Mouse (Mus musculus) yolk sac, embryonic 10.5 days (tissue): ENCODE measurements around the gene Shmt2.
A peak's percentile ranks its signal among the peaks of the same experiment; 100 is the strongest.

Experiments used
- DNase-seq: peaks from one replicate; pipeline ENCODE4 v3.0.0-alpha.2; 2017; ENCODE audit warnings: low spot score

Shmt2 gene

DNA sequence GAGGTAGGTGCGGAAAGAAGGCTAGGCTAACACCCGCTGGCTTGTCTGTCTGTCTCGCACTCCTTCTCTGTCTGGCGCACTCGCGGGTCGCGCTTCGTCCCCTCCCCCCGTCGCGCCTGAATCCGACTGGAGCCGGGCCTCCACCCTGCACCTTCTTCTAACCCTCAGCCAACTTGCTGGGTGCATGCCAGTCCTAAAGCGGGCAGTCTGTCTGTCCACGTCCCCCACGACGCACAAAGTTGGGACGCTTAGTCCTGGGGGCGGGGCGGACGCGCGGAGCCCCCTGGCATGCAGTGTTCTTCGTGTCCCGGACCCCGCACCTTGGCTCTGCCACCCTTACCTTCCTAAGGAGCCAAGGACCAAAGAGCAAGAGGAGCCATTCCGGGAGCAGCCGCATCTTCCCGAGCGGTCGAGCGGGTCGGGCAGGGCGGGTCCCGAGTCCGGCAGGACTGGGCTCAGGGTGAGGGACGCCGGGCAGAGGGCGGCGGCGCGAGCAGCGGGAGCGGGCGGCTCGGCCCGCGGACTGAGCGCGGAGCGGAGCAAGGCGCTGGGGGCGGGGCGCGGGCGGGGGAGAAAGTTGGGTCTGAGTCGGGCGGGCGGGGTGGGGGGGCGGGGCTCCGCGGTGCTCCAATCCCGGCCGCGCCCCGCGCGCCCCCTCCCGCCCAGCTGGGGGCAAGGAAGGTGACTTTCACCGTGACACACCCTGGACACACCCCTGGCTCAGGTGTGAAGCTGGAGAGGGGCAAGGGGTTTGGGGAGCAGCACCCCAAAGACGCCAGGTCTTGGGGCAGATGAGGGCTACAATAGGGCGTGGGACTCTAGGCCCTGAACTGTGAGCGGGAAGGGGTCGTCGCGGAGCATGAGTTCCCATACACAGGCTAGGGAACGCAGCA is 12.0 kb upstream of the Shmt2 start, which contains the start of gene Nxph4:
Gene Nxph4 (minus strand): TSS at position 524 of the 893 bp plus-strand sequence.
- peak; percentile 42 for DNase-seq

DNA sequence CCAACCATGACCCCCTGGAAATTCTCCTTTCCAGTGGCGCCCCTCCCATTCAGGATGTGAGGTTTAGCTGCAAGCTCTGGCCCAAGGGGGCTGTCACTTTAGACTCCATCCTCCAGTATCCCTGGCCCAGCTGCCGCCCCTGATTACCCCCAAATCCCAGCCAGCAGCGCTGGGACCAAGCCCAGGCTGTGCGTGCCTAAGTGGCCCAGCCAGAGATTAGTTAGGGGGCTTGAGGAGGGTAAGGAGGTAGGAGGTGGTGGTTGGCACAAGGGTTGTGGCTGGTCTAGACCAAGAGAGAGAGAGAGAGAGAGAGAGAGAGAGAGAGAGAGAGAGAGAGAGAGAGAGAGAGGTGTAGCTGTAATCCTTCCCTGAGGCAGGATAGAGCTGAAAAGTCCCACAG is 9.3 kb upstream of the Shmt2 start:
- no peak for DNase-seq

DNA sequence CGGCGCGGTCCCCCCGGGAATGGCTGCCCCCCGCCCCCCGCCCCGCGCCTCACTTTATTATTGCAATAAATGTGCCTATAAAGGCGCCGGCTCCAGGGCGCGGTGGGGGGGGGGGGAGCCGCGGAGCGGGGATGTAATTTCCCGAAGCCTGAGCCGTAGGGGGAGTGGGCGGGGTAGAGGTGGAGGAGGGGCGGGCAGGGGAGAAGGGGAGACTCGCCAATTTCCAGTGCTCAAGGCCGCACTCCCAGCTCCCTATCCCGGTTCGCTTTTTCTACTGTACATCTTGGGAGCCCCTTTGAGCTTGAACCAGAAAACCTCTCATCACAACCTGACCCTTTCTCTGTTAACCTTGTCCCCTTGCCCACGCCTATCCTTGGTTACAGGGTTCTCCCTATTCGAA is 8.7 kb upstream of the Shmt2 start:
- DNase-seq = no peak

DNA sequence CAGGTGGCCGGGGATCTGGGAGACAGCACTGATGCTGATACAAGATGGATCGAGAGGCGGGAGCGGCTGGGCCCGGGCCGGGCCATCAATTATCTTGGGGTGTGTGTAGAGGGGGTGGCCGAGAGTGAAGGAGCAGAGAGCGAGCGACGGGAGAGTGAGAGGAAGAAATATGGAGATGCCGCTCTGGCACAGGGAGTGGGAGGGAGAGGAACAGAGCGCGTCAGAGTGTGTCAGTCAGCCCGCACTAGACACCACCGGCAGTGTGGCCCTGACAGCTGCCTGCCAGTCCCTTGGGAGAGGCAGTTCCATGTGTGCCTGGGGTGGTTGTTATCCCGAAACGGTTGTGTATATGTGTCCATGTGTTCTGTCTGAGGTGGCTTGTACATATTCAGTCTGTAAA is 5.2 kb upstream of the Shmt2 start:
- DNase-seq = no peak

DNA sequence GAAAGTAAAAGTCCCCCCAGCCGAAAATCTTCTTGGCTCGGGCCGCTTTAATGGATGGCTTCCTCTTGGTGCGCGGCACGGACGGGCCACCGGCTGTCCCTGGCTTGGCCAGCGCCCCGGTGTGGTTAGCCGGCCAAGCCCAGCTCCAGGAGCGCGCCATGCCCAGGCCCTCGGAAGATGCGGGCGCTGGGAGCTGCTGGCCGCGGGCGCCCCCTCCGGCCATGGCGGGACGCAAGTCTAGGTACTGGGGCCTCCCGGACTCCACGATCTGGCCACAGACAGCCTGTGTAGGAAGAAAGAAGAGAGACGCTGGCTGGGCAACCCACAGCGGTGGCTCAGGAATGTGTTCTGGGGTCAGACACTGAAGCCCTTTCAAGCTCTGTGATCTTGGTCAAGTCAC is 4.4 kb upstream of the Shmt2 start:
- DNase-seq = no peak

DNA sequence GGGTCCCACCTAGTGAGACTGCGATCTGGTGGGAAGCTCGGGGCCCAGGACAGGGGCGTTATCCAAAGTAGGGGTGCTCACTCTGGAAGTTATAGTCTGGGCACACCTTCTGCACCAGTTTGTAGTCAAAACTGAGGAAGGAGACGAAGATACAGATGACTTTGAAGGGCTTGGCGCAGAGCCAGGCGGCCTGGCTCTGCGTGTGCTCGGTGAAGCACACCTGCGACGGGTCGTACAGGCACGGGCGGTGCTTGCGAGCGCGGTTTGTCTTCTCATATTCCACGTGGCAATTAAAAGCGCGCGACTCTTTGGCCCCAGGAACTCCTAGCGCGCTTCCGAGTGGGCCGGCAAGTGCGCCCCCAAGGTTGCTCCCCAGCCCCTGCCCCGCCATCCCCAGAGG is 3.8 kb upstream of the Shmt2 start:
- DNase-seq = no peak

DNA sequence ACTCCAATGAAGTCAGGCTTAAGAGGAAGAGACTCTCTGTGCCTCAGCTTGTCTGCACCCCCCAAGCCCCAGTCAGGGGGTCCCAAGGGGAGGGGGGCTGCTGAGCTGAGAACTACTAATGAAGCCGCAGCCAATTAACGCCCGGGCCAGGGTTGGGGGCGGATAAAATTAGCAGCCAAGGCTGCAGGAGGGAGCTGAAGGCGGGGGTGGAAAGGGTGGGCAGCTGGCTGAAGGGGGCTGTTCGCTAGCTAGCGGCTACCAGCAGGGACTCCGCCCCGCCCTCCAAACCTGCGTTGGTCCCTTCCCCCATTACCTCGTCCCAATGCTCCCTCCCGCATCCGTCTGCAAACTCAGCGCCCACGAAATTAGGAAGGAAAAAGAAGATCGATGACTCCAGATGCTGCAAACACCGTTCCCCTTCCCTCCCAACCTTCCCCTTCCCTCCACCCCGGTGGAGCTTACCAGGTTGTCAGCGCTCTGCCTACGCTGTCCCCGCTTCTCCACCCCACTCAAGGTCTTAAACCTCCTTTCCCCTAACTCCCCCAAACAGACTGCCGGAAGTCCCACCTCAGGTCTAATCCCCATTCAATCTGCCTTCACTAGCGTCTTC is 2.5 kb upstream of the Shmt2 start:
- DNase-seq = no peak

DNA sequence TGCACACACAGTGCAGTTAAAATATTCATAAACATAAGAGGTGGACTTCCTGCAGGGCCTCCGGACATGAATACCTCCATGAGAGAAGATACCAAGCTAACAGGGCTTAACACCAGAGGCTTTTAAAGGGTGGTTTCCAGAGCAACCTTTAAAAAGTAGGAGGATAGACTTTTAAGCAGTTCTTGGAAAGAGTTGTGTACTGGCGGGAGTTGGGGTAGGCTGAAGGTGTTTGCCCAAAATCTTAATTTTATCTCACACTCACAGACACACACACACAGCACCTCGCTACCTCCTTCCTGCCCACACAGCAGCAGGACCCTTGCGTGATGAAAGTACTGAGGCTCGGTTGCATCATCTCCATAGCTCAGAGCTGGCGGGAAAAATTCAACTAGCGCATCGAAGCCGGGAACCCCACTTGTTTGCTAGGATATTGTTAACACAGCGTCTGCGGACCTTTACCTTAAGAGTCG is 598 bp downstream of the Shmt2 start:
- DNase-seq = peak; percentile 36

DNA sequence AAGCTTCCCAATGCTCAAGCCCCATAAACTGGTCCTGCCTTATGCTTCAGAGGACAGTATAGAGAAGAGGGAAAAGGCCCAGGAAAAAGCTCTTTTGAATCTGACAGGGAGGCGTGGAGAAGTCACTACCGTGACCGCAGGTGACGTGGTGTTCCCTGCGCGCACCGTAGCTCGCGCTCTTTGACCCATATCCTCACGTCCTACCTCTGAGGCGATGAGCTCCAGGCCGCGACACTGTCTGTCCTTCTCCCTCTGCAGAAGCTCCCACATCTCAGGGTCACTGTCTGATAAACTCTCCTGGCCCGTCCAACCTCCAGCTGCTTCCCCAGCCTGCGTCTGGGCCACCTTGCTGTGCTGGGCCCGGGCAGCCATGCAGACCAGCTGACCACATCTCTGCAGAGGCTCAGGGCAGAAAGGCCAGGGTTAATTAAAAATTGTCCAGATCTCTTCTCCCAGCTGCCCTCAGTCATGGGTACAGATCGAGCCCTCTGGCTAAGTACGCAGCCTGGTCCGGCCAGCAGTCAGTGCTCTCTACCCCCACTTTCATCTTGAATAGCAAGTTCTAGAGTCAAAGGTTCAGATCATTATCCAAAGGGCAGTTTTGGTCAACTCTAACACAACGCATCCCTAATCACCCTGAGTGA is 1.4 kb downstream of the Shmt2 start:
- DNase-seq = peak; percentile 50

DNA sequence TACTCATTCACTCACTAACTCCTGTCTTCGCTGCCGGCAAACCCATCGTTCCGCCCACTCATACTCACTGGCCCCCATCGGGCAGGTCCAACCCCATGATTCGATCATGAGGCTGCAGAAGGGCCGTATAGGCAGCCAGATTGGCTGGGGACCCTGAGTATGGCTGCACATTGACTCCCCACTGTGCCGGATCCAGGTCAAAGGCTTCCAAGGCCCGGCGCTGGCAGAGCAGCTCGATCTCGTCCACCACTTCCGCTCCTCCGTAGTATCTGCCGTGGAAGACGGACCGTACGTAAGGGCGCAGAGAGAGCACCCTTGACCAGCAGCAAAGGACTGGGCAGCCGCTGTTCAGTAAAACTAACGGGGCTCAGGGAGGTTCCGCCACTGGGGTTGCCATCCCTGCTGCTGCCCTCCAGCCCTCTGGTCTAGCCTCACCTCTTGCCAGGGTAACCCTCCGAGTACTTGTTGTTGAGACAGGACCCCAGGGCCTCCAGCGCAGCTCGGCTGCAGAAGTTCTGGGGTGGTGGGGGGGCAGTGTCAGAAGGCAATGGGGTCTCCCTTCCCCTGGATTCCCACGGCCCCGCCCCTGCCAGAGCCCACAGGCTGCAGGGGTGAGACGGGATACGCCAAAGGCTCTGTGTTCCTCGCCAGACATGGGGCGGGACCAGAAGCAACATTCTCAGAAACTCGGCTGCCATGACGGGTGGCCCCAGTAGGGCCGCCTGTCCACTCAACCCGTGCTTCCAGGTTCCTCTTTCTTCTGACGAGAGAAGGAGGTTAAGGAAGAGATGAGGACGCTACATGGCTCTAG is 2.1 kb downstream of the Shmt2 start:
- no peak for DNase-seq

DNA sequence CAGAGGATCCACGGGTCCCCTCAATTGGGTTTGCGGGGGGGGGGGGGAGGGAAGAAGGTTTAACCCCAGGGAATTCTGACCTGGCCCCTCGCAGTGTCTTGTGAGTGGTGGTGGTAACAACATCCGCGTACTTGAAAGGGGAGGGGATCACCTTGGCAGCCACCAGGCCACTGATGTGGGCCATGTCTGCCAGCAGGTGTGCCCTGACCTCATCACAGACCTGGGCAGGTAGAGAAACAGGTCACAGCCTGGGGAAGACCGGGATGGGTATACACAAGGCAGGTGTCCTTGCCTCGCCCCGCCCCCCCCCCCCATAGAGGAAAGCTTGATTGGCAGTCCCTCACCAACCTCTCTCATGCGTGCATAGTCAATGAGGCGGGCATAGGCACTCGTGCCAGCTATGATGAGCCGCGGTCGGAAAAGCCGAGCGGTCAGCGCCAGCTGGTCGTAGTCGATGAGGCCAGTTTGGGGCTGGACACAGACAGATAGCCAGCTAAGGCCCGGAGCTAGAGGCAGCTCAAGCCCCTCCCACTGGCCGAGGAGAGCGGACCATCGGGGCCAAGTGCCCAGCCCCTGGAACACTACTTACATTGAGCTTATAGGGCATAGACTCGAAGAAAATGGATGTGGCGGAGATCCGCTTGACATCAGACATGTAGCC is 3.1 kb downstream of the Shmt2 start:
- DNase-seq = no peak

DNA sequence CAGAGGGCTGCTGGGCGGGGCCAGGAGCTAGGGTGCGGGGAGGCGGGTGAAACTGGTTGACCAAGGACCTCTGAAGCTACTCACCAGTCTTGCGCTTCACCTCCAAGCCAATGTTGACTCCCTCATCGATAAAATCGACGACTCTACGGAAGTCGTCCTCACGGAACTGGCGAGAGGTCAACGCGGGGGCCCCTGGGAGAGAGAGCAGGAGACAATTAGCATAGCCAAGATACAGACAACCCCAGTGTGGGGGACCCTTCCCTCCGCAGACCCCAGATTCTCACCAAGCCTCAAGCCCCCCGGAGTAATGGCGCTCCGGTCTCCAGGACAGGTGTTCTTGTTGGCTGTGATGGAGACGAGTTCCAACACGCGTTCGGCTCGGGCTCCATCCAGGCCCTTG is 4.3 kb downstream of the Shmt2 start:
- no peak for DNase-seq

DNA sequence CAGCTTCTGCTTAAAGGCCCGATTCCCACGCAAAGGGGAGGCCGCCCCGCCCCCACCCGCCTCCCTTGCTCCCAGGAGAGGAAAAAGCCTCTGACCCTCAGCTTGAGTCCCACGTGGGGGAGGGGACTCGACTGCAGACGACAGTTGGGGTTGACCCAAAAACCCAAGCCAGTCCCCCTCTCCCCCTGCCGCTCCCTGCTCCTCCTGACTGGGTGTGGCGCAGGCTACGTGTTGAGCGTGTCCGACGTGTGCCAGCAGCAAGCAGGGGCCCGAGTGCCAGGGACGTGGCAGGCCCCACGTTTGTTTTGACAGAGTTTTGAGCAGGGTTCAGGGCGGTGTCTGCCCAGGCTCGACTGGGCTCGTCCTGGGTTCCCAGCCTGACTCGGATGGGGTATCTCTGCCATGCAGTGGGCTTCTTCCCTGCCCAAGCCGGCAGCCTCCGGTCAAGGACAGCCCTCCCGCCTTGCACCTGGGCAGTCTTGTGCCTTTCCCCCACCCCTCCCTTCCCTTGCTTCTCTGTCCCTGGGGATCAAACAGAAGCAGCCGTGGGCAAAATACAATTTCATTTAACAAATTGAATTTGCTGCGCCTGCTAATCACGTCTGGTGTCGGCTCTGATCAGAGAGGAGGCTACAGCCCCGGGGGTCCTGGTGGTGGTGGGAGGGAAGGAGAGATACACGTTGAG is 5.5 kb downstream of the Shmt2 start:
- DNase-seq = peak; percentile 40

DNA sequence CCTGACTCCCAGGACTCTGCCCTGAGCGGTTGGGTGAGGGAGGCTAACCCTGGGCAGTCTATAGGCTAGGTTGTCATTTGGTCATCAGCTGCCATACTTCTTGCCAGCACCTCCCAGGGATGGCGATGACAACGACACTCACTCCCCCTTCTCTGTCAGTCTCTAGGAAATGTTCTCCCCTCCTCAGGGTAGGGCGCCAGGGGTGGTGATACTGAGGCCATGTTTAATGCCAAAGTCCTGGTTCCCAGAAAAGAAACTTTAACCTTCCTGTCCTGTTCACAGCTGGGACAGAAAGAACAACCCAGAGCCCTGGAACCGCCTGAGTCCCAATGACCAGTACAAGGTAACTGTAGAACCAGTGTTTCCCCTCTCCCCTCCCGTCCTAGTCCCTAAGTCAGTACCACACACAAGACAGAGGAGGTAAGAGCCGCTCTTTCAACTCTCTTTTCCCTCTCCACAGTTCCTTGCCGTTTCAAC is 6.2 kb downstream of the Shmt2 start:
- DNase-seq = no peak

DNA sequence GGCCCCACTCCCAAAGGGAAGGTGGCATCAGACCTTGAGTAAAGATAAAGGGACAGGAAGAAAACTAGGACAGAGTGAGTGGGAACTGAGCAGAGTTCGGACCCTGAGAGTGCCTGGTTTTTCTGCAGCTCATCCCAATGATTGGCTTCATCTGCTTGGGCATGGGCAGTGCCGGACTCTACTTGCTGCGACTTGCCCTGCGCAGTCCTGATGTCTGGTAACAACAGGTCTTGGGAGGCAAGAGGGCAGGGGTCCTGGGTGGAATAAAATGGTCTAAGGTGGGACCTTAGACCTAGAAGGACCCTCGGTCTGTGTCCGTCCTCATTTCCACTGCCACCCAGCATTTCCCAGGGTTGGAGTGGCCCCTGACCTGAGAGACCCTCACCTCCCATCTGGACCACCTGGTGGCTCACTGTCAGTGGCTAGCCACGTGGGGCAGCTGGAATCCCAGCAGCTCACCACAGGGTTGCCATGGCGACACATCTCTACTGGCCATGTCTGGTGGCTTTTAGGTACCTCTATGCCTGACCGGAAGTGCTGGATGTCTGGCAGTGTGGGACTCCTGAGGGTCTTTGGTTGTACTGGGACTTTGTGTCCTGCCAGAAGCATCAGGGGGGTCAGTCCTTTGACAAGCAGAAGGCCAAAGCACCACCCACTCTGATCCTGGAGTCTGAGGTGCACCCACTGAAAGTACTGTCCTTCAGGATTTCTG is 6.8 kb downstream of the Shmt2 start:
- DNase-seq = no peak

DNA sequence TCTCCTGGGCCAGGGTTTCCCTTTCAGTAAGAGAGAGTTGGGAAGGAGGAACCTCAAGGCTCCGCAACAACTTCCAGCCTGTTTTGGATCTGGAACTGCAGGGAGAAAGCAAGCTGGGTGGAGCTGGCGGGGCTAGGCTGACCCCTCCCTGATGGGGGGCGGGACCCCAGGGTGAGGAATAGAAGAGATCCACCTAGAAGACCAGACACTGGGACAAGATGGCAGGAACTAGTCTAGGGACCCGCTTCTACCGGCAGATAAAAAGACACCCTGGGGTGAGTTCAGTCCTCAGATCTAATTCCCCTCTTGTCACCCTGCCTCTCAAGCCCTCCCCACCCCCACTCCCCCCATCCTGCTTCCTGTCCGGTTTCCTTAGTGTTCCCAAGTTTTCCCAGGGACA is 7.5 kb downstream of the Shmt2 start, which contains the start of gene Ndufa4l2:
Gene Ndufa4l2 (plus strand): TSS at position 204 of the 400 bp plus-strand sequence.
- DNase-seq = no peak

DNA sequence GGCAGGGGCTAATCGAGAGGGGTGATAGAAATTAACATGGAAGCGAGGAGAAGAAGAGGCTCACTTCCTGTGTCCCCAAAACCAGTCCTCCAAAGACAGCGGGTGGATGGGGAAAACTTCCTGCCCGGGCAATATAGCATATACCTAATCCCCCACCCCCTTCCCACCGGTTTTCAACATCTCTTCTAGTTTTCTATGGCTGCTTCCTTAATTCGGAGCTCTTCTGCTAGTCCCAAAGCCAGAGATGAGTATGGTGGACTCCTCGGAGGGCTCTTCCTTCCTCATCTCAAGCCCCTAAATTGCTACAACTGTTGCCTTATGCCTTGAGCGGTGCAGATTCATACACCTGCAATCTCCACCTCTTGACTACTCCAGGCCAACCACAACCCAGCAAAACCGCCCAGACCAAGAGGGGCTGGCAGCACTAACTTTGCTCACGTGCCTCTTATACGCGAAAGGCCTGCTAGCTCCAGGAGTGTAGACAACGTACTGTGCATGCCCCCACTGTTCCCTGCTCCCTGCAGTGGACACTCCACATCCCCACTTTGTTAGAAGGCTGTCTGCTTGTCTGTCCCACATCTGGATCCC is 8.0 kb downstream of the Shmt2 start:
- no peak for DNase-seq

DNA sequence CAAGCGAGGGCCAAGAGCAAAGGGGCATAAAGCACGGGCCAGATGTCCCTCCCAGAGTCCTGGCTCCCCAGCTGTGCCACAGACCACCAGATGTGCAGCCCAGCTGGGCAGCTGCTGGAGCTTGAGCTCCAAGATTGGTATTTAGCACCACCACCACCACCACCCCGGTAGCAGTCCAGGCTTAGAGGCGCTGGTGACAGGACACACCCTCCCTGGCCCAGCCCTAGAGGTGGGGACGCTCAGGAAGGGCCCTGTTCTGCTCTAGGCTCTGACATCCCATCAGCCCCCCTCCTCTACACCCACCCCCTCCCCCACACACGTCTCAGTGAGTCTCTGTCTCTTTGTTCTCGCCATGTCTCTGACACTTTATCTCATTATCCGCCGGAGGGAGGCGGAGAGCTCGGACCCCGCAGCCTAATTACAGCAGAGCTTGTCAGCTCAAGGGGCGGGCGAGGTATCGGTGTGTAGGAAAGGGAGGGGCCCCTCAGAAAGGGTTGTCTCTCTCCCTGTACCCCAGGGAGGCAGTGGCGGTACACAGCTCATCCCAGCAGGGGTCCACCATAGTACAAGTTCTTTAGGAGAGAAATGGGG is 8.6 kb downstream of the Shmt2 start:
- DNase-seq = no peak

DNA sequence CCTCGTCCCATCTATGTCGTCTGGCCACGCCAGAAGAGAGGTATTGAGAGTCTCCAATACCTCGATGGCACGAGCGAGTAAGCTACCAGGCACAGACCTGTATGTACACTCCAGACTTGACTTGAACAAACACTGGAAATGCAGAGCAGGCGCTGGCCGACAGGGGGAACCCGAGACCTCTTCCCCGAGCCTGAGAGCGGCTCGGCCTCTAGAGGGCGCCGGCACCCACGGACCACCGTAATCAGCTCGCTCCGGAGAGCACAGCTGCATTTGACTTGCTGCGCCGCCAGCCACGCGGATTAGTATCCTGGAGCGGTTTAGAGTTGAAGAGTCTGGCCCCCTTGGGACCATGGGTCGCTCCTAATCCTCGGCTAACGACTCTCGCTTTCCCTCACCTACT is 9.4 kb downstream of the Shmt2 start:
- peak; percentile 89 for DNase-seq
